10 mouse cellular contexts compared by ENCODE assay signal in the genomic region with DNA sequence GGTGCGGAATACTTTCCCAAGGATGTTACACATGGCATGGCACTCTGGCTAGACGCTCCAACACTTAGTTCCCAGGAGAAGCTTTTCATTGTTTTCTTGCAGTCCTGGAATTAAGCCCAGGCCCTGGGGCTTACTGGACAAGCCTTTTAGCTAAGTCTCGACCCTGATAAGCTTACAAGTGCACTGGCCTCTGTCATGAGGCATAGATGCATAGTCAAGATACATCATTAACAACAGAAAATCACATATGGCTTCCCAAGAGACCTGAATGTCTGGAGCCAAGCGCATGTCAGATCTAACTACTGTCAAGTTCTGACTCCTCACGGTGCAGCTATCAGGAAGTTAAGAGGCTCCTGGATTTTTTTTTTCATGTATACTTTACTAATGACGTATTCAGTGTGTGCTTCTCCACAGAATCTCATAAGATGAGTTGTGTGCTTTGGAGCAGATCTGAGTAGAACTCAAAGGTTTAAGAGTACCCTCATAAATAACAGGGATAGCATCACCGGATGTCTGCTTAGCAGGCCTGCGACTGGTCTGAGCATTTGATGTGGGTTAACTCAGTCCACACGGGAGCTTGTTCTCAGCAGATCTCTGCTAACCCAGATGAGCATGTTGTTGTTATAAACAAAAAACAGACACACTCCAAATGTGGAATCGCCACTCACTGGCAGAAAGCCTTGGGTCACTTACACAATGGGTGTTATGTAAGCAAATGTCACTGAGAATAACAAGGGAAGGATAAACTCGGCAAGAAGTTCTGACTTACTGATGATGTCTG.
DNase-seq lines count a peak whose midpoint lies in the region; ATAC-seq and TF ChIP-seq lines count a peak whose summit lies in the region.
"Had no signal": no experiment of that assay in that cellular context is flagged by ENCODE, and none has a peak within 500 bp of the region (broad histone marks: within the 10 kb centered on the region; RNA-seq: fewer than 3 reads in every experiment).

No protein-coding gene starts in this region.

- WGBS in midbrain, postnatal 0 days, result 64% methylated on average over 11 of the region's 11 CpGs

- H3K27ac ChIP-seq in midbrain, postnatal 0 days (ENCODE audit: low read depth, low read length), result no peak overlapping the region

- no peak for ATAC-seq in midbrain, postnatal 0 days (ENCODE audit: low FRiP score)
- ATAC-seq: Patski had no signal

- no peaks in the 10 kb centered on the region for H3K27me3 ChIP-seq in midbrain, postnatal 0 days (ENCODE audit: insufficient read depth, low read length)
- H3K27me3 ChIP-seq: Patski had no signal

- 0 out of 2 replicates have a peak, but pooled peaks cover 2% of the 10 kb centered on the region for H3K9me3 ChIP-seq in midbrain, postnatal 0 days (ENCODE audit: low read length)

- H3K4me2 ChIP-seq in midbrain, postnatal 0 days (ENCODE audit: low read depth, low read length, poor library complexity, severe bottlenecking), result no peak overlapping the region

- H3K9ac ChIP-seq in midbrain, postnatal 0 days (replicated peaks; ENCODE audit: low read length, poor library complexity, severe bottlenecking), result no peak overlapping the region

- no peaks in the 10 kb centered on the region for H3K4me1 ChIP-seq in midbrain, postnatal 0 days (ENCODE audit: insufficient read depth, low read length)

- no peak for TF ChIP-seq CTCF in midbrain, postnatal 0 days (IDR thresholded peaks at IDR 0.05)

- no peaks in the 10 kb centered on the region for H3K36me3 ChIP-seq in midbrain, postnatal 0 days (ENCODE audit: insufficient read depth, low read length)

- peak; percentile 19 to 56 for DNase-seq in adrenal gland, adult (ENCODE audit: inconsistent age in 2 of 2, low spot score in 1 of 2)
- DNase-seq in adrenal gland, adult 18-20 months (ENCODE audit: low spot score in 2 of 2), result no peak
- peak; percentile 3 for DNase-seq in kidney, postnatal 14 days
- no peak for DNase-seq in kidney, postnatal 10 days
- DNase-seq in cerebellum, postnatal 10 days, result peak; percentile 71 to 78
- peak; percentile 69 for DNase-seq in midbrain, postnatal 0 days (ENCODE audit: low spot score)
- DNase-seq in thymus, postnatal 0 days (ENCODE audit: low spot score), result no peak
- DNase-seq in thymus, postnatal 4 days, result no peak
- DNase-seq: gastrocnemius, postnatal 14 days had no signal

- H3K4me3 ChIP-seq in midbrain, postnatal 0 days (ENCODE audit: low read depth, low read length), result no peak overlapping the region

Comparison
In these comparisons a context has a peak if more than half of its experiments do, and no peak if none do; other contexts are left out.
1. DNase-seq: peak in adrenal gland, adult (2 of 2), kidney, postnatal 14 days (single experiment), cerebellum, postnatal 10 days (2 of 2) and midbrain, postnatal 0 days (single experiment); none in adrenal gland, adult 18-20 months (0 of 2), kidney, postnatal 10 days (single experiment), thymus, postnatal 0 days (single experiment) and thymus, postnatal 4 days (single experiment).